Mouse (Mus musculus) forebrain, embryonic 12.5 days (tissue): Measurements from ENCODE around the gene Scrn1. TPM values are rescaled to one million over a fixed set of nuclear protein-coding genes. Genes with fewer than 3 reads are reported as not detected.

Source experiments
- ATAC-seq: fragments of 200-750 bp; cut with Nextera tagmentation; 2 replicates; pipeline ENCODE4 v1.8.0; 2017; ENCODE audit warnings: moderate TSS enrichment; ENCODE audit not compliant: low FRiP score
- H3K27ac ChIP-seq: fragments of 300-500 bp; sonication (generic); 2 replicates; pipeline ENCODE4 v1.5.1; 2016; ENCODE audit warnings: mild to moderate bottlenecking
- H3K27me3 ChIP-seq: fragments of 300-500 bp; sonication (generic); 2 replicates; pipeline ENCODE4 v1.6.1; 2016; ENCODE audit warnings: mild to moderate bottlenecking
- H3K36me3 ChIP-seq: fragments of 300-500 bp; sonication (generic); replicated peaks from 2 replicates; pipeline ENCODE4 v1.6.1; 2016; ENCODE audit warnings: mild to moderate bottlenecking
- H3K4me1 ChIP-seq: fragments of 300-500 bp; sonication (generic); 2 replicates; pipeline ENCODE4 v1.6.1; 2016
- H3K4me2 ChIP-seq: fragments of 300-500 bp; sonication (generic); 2 replicates; pipeline ENCODE4 v1.6.1; 2016; ENCODE audit warnings: mild to moderate bottlenecking, moderate library complexity
- H3K4me3 ChIP-seq: fragments of 300-500 bp; sonication (generic); replicated peaks from 2 replicates; pipeline ENCODE4 v1.5.1; 2016; ENCODE audit warnings: mild to moderate bottlenecking
- H3K9ac ChIP-seq: fragments of 300-500 bp; sonication (generic); 2 replicates; pipeline ENCODE4 v1.6.1; 2016; ENCODE audit warnings: mild to moderate bottlenecking
- H3K9me3 ChIP-seq: fragments of 300-500 bp; sonication (generic); 2 replicates; pipeline ENCODE4 v1.6.1; 2016
- WGBS: fragments of 180-500 bp; shearing (Covaris S2); methylation state at CpG from one replicate; pipeline ENCODE4 v1.1.7; 2016; 5-methylcytosine and 5-hydroxymethylcytosine counted together
- polyA plus RNA-seq: library from polyadenylated mRNA; unstranded; fragments of >200 nt; fragmentation: Nextera tagmentation; extraction: Ambion mirVana; gene quantifications from 2 replicates; pipeline ENCODE4 v1.2.1, GENCODE M21; 2016

The Scrn1 gene
- polyA plus RNA-seq, 1 experiment from 2014 or later = 119 TPM

DNA sequence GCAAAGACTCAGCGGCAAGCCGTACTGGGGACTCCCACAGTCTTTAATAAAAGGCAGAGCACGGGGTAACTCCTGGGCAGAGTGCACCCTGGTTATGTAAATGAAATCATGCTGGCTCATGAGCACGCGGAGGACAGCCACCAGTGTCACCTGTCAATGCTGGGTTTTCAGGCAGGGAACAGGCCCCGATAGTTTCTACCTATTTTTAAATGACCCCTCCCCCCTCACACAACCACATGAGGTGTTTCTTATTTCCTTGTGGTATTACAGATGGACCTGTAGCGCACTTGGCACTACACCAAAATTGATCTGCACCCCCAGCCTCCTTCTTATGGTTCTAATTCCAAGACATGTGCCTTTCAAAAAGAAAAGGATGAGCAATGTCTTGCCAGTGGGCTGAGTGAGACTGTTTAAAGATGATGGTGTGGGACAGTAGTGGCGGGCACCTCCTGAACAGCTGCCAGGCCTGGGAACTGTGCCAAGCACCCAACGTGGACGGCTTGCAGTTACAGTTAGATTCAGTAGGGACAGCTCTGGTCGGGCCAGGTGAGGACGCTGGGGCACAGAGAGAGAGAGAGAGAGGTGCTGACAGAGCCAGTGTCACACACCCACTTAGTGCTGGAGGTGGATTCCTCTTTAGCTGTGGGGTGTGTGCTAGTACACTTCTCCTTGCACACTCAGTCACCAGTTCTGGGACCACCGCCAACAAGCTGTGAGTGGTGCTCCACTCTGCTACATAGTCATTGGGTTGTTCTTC lies 105.2 kb downstream of the Scrn1 start:
- H3K4me3 ChIP-seq = no peak overlapping the region
- H3K9me3 ChIP-seq = no peaks in the 10 kb centered on the region
- no peaks in the 10 kb centered on the region for H3K36me3 ChIP-seq
- ATAC-seq = 0 out of 2 replicates have a peak, but pooled peaks have one; percentile 9
- H3K4me2 ChIP-seq = no peak overlapping the region
- no peak overlapping the region for H3K27ac ChIP-seq
- H3K4me1 ChIP-seq = peaks cover 16% of the 10 kb centered on the region; the same call in 1 of the 2 replicates
- no peak overlapping the region for H3K9ac ChIP-seq
- WGBS = 69% methylated on average over 13 of the region's 13 CpGs
- 0 out of 2 replicates have a peak, but pooled peaks cover 3% of the 10 kb centered on the region for H3K27me3 ChIP-seq

DNA sequence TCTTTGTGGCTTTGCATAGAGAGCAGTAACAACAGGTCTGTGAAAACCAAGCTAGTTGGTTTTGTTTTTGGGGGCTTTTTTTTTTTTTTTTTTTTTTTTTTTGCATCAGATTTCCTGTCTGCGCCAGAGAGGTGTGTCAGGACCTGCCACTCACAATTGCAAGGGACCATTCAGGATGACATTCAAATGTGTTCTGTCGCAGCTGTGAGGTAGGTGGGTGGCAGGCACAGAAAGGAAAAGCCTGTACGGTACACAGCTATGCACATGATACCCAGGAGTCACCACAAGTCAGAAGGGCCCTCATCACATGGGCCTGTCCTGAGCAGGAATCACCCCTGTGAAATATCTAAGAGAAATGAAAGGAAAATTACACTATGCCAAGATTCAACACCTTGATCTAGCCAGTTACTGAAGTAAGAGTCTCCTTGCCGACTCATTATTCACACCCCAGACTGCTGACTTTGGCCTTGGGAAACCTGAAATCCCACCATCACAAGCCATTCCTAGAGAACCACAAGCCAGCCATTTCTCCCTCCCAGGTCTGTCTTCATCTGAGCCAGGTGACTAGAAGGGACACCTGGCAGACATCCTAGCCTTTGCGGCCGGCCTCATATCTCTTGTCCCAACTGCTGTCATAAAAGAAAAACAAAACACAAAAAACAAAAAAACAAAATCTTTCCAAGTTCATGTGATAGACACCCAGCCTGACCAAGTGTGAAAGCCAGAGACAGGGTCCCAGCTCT lies 105.9 kb downstream of the Scrn1 start:
- ATAC-seq = no peak
- Histone ChIP-seq H3K4me2 (no peak overlapping the region), H3K27ac (no peak overlapping the region), H3K4me1 (peaks cover 16% of the 10 kb centered on the region; the same call in 1 of the 2 replicates), H3K4me3 (no peak overlapping the region), H3K9ac (no peak overlapping the region), H3K9me3 (no peaks in the 10 kb centered on the region), H3K36me3 (no peaks in the 10 kb centered on the region), H3K27me3 (0 out of 2 replicates have a peak, but pooled peaks cover under 1% of the 10 kb centered on the region)
- 67% methylated on average over 6 of the region's 6 CpGs for whole genome bisulfite sequencing

DNA sequence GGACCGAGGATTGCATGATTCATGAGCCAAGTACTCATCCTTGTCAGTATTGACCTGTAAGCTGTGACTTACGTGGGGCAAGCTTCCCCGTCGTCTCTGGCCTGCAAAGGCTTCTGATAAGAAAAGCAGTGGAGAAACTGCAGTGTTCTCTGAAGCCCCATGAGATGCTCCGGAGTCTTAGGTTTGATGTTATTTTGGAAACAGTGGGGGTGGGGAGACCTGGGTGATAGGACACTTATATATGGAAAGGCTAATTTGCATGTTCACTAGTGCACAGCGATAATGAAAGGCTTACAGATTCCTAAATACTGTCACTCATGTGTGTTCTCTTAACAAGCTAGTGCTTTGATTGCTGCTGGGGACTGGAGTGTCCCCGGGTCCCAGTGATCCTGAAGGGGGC lies 106.6 kb downstream of the Scrn1 start:
- H3K9me3 ChIP-seq = no peaks in the 10 kb centered on the region
- no peak overlapping the region for H3K4me2 ChIP-seq
- H3K27me3 ChIP-seq = no peaks in the 10 kb centered on the region
- H3K36me3 ChIP-seq = no peaks in the 10 kb centered on the region
- H3K4me3 ChIP-seq = no peak overlapping the region
- H3K9ac ChIP-seq = no peak overlapping the region
- peaks cover 16% of the 10 kb centered on the region; the same call in 1 of the 2 replicates for H3K4me1 ChIP-seq
- ATAC-seq = no peak
- 52% methylated on average over 7 of the region's 7 CpGs for WGBS
- peak overlapping the region; percentile 38; the same call in 1 of the 2 replicates for H3K27ac ChIP-seq

Other genes with a start within 250 kb of the Scrn1 start
- 7.8 and 8.8 TPM in 2 replicates for gene Prr15, start 240.7 kb downstream of the Scrn1 start, polyA plus RNA-seq
- gene Wipf3, start 136.9 kb downstream of the Scrn1 start, polyA plus RNA-seq = 1.6 and 1.7 TPM in 2 replicates
- 20.1 and 21.2 TPM in 2 replicates for gene Plekha8, start 28.6 kb upstream of the Scrn1 start, polyA plus RNA-seq
- gene Fkbp14, start 30.8 kb upstream of the Scrn1 start, polyA plus RNA-seq = 13.9 and 18.4 TPM in 2 replicates
- gene Mturn, start 115.1 kb upstream of the Scrn1 start, polyA plus RNA-seq = 37.5 and 38.6 TPM in 2 replicates